Mouse (Mus musculus) stomach, postnatal 0 days (tissue): ENCODE data around the gene Mmp21. TPM values are rescaled to one million over a fixed set of nuclear protein-coding genes. Genes with fewer than 3 reads are reported as not detected.

ENCODE experiments used
- ATAC-seq: fragments of 200-750 bp; cut with Nextera tagmentation; 2 replicates; pipeline ENCODE4 v1.8.0; 2017; ENCODE audit not compliant: low FRiP score, low TSS enrichment
- DNase-seq: peaks from one replicate; pipeline ENCODE4 v3.0.0-alpha.2; 2016; ENCODE audit warnings: low spot score
- H3K27ac ChIP-seq: fragments of 300-500 bp; sonication (generic); replicated peaks from 2 replicates; pipeline ENCODE4 v1.5.1; 2014; ENCODE audit warnings: mild to moderate bottlenecking, control low read depth
- H3K27me3 ChIP-seq: fragments of 300-500 bp; sonication (generic); 2 replicates; pipeline ENCODE4 v1.6.1; 2014; ENCODE audit warnings: low read length; ENCODE audit not compliant: control insufficient read depth, insufficient read depth
- H3K36me3 ChIP-seq: fragments of 300-500 bp; sonication (generic); 2 replicates; pipeline ENCODE4 v1.6.1; 2014; ENCODE audit warnings: low read length, mixed read lengths; ENCODE audit not compliant: control insufficient read depth, insufficient read depth
- H3K4me1 ChIP-seq: fragments of 300-500 bp; sonication (generic); replicated peaks from 2 replicates; pipeline ENCODE4 v1.6.1; 2014; ENCODE audit warnings: antibody characterized with exemption; ENCODE audit not compliant: control insufficient read depth, insufficient read depth
- H3K4me2 ChIP-seq: fragments of 300-500 bp; sonication (generic); replicated peaks from 2 replicates; pipeline ENCODE4 v1.6.1; 2014; ENCODE audit warnings: low read depth, mild to moderate bottlenecking, control low read depth, moderate library complexity
- H3K4me3 ChIP-seq: fragments of 300-500 bp; sonication (generic); 2 replicates; pipeline ENCODE4 v1.5.1; 2014; ENCODE audit warnings: low read depth, low read length, control low read depth
- H3K9ac ChIP-seq: fragments of 300-500 bp; sonication (generic); 2 replicates; pipeline ENCODE4 v1.6.1; 2014; ENCODE audit warnings: mild to moderate bottlenecking, low read length, control low read depth, mixed read lengths
- H3K9me3 ChIP-seq: fragments of 300-500 bp; sonication (generic); 2 replicates; pipeline ENCODE4 v1.6.1; 2016; ENCODE audit warnings: low read length; ENCODE audit not compliant: control insufficient read depth
- CTCF ChIP-seq: IDR thresholded peaks from 2 replicates; pipeline ENCODE4 v1.5.1; 2016; ENCODE audit warnings: antibody characterized with exemption, low read depth, mild to moderate bottlenecking, moderate library complexity
- EP300 ChIP-seq: optimal IDR thresholded peaks from 2 replicates; pipeline ENCODE3; 2016; ENCODE audit warnings: antibody characterized with exemption
- WGBS: fragments of 180-500 bp; shearing (Covaris S2); extraction: QIAGEN DNeasy Blood & Tissue Kit; methylation state at CpG from one replicate; pipeline ENCODE4 v1.1.7; 2014; 5-methylcytosine and 5-hydroxymethylcytosine counted together
- polyA plus RNA-seq: library from polyadenylated mRNA; unstranded; fragments of >200 nt; fragmentation: Nextera tagmentation; extraction: Ambion mirVana; gene quantifications from 2 replicates; pipeline ENCODE4 v1.2.1, GENCODE M21; 2015

Mmp21 gene
- polyA plus RNA-seq, 1 experiment from 2014 or later, result 0.06 TPM

- ATAC-seq (no peak), DNase-seq (no peak)
- no peaks in the 10 kb centered on the region for H3K4me1 ChIP-seq
- H3K36me3 ChIP-seq, result peaks cover 37% of the 10 kb centered on the region
- no peak for TF ChIP-seq EP300
- no peak for TF ChIP-seq CTCF
- H3K27ac ChIP-seq, result no peak overlapping the region
- H3K4me3 ChIP-seq, result no peak overlapping the region
- no peaks in the 10 kb centered on the region for H3K27me3 ChIP-seq
- no peak overlapping the region for H3K4me2 ChIP-seq
- 83% methylated on average over 1 of the region's 1 CpGs for WGBS
- H3K9me3 ChIP-seq, result no peaks in the 10 kb centered on the region
- H3K9ac ChIP-seq, result no peak overlapping the region
These were observed 17.4 kb downstream of the Mmp21 start for GRCm38 (mm10) chr7:133662467-133662866.

GRCm38 (mm10) chr7:133645716-133646115 lies 34.1 kb downstream of the Mmp21 start:
- no peak overlapping the region for H3K27ac ChIP-seq
- ATAC-seq, result no peak

GRCm38 (mm10) chr7:133638821-133639220 lies 41.0 kb downstream of the Mmp21 start:
- H3K9ac ChIP-seq, result no peak overlapping the region
- ATAC-seq, result no peak
- no peaks in the 10 kb centered on the region for H3K27me3 ChIP-seq
- DNase-seq, result no peak
- peaks cover 14% of the 10 kb centered on the region for H3K36me3 ChIP-seq
- WGBS, result 86% methylated on average over 13 of the region's 13 CpGs
- H3K27ac ChIP-seq, result 0 out of 2 replicates have a peak overlapping the region, but pooled peaks have one; percentile 4
- TF ChIP-seq EP300 (no peak), CTCF (no peak)
- H3K4me3 ChIP-seq, result no peak overlapping the region
- H3K9me3 ChIP-seq, result no peaks in the 10 kb centered on the region
- H3K4me2 ChIP-seq, result peak overlapping the region; percentile 89
- 0 out of 2 replicates have a peak, but pooled peaks cover 2% of the 10 kb centered on the region for H3K4me1 ChIP-seq

More at GRCm38 (mm10) chr7:133645716-133646115, 34.1 kb downstream of the Mmp21 start:
- Histone ChIP-seq H3K4me3 (no peak overlapping the region), H3K4me2 (no peak overlapping the region), H3K27me3 (no peaks in the 10 kb centered on the region), H3K4me1 (no peaks in the 10 kb centered on the region), H3K36me3 (peaks cover 44% of the 10 kb centered on the region), H3K9ac (no peak overlapping the region), H3K9me3 (no peaks in the 10 kb centered on the region)
- WGBS, result 91% methylated on average over 6 of the region's 6 CpGs
- TF ChIP-seq CTCF (no peak), EP300 (no peak)
- DNase-seq, result no peak

GRCm38 (mm10) chr7:133638306-133638705 lies 41.6 kb downstream of the Mmp21 start:
- ATAC-seq (peak; percentile 58; the same call in 1 of the 2 replicates), DNase-seq (peak; percentile 57)
- WGBS, result 4% methylated on average over 13 of the region's 13 CpGs
- no peaks in the 10 kb centered on the region for H3K27me3 ChIP-seq
- H3K27ac ChIP-seq, result peak overlapping the region; percentile 95
- 0 out of 2 replicates have a peak, but pooled peaks cover 2% of the 10 kb centered on the region for H3K4me1 ChIP-seq
- H3K4me2 ChIP-seq, result peak overlapping the region; percentile 89
- TF ChIP-seq EP300, result no peak
- no peak for TF ChIP-seq CTCF
- no peaks in the 10 kb centered on the region for H3K9me3 ChIP-seq
- H3K9ac ChIP-seq, result peak overlapping the region; percentile 93
- H3K36me3 ChIP-seq, result peaks cover 14% of the 10 kb centered on the region
- H3K4me3 ChIP-seq, result peak overlapping the region; percentile 96

- under 1% methylated on average over 81 of the region's 81 CpGs for WGBS
- Histone ChIP-seq H3K27me3 (no peaks in the 10 kb centered on the region), H3K9ac (peak within 1 kb of the TSS; percentile 93), H3K36me3 (peaks cover 9% of the 10 kb centered on the region), H3K27ac (peak within 1 kb of the TSS; percentile 96), H3K9me3 (no peaks in the 10 kb centered on the region), H3K4me2 (peak within 1 kb of the TSS; percentile 89), H3K4me1 (0 out of 2 replicates have a peak, but pooled peaks cover 2% of the 10 kb centered on the region), H3K4me3 (peak within 1 kb of the TSS; percentile 96)
- TF ChIP-seq CTCF, result no peak
- TF ChIP-seq EP300, result peak; percentile 99
- DNase-seq (peak; percentile 100), ATAC-seq (peak; percentile 98)
These were observed 42.2 kb downstream of the Mmp21 start, which contains the start of gene Edrf1 for GRCm38 (mm10) chr7:133637361-133638305. Gene Edrf1, plus strand, starts transcription at chr7:133637543.
